Mouse (Mus musculus) G1E (cell line): Measurements from ENCODE around the gene Tom1.

Experiments used
- CTCF ChIP-seq: IDR thresholded peaks from 2 replicates; pipeline ENCODE4 v1.5.1; 2012; ENCODE audit warnings: low read depth, low read length, inconsistent platforms, mixed read lengths
- GATA1 ChIP-seq: IDR thresholded peaks from 2 replicates; pipeline ENCODE4 v1.6.1; 2012; ENCODE audit warnings: borderline replicate concordance, low read length, inconsistent platforms, mixed read lengths
- POLR2AphosphoS5 ChIP-seq: IDR thresholded peaks from 2 replicates; pipeline ENCODE4 v1.6.1; 2012; ENCODE audit warnings: low read depth, low read length, inconsistent platforms; ENCODE audit not compliant: insufficient replicate concordance
- TAL1 ChIP-seq: conservative IDR thresholded peaks from 2 replicates; pipeline ENCODE4 v1.6.1; 2012; ENCODE audit warnings: low read depth, low read length, inconsistent platforms, mixed read lengths

GRCm38 (mm10) chr8:75018274-75018972 is 15.1 kb upstream of the Tom1 start:
- no peak for TF ChIP-seq CTCF
- TF ChIP-seq GATA1, result no peak
- no peak for TF ChIP-seq POLR2AphosphoS5
- no peak for TF ChIP-seq TAL1
